Mouse (Mus musculus) bone marrow macrophage, adult 2 months (primary cell): ENCODE data around the gene Six6. TPM values are rescaled to one million over a fixed set of nuclear protein-coding genes. Genes with fewer than 3 reads are reported as not detected.
A peak's percentile ranks its signal among the peaks of the same experiment; 100 is the strongest.

ENCODE experiments used
- H3K27ac ChIP-seq: 2 replicates; pipeline ENCODE4 v1.5.1; 2012; ENCODE audit warnings: low read depth, low read length; ENCODE audit not compliant: insufficient read depth
- H3K4me1 ChIP-seq: 2 replicates; pipeline ENCODE4 v1.6.1; 2012; ENCODE audit warnings: low read length; ENCODE audit not compliant: control insufficient read depth, insufficient read depth
- H3K4me3 ChIP-seq: 2 replicates; pipeline ENCODE4 v1.5.1; 2012; ENCODE audit warnings: mild to moderate bottlenecking, low read length, moderate library complexity; ENCODE audit not compliant: insufficient read depth
- CTCF ChIP-seq: IDR thresholded peaks from 2 replicates; pipeline ENCODE4 v1.5.1; 2012; ENCODE audit warnings: low read depth, mild to moderate bottlenecking, low read length, moderate library complexity
- POLR2A ChIP-seq: IDR thresholded peaks from 2 replicates; pipeline ENCODE4 v1.6.1; 2012; ENCODE audit warnings: mild to moderate bottlenecking, low read depth, low read length, borderline replicate concordance
- polyA plus RNA-seq: library from polyadenylated mRNA; stranded (reverse); fragments of >200 nt; gene quantifications from 2 replicates; pipeline ENCODE4 v1.2.4, GENCODE M21; 2012; ENCODE audit not compliant: missing spikeins, insufficient read depth, insufficient read length

The Six6 gene
- polyA plus RNA-seq, 1 experiment, result not detected

DNA sequence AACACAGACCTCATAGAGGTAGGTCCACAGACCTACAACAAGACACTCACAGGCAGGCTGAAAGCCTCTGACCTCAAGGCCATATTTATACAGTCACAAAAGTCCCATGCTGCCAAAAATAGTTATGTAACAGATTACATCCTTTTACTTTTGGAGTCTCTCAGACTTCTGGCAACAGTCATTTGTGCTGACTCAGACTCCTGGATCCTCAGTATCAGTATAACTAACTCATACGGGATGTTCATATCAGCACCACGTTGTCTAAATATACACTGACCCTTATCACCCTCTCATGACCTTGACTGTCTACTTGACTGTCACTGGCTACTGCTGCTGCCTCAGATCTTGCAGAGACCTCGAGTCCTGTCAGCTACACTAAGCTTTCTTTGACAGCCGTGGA is 15.2 kb downstream of the Six6 start:
- Histone ChIP-seq H3K4me3 (no peak overlapping the region), H3K27ac (no peak overlapping the region), H3K4me1 (peaks cover 2% of the 10 kb centered on the region; the same call in 1 of the 2 replicates)
- TF ChIP-seq CTCF (no peak), POLR2A (no peak)

DNA sequence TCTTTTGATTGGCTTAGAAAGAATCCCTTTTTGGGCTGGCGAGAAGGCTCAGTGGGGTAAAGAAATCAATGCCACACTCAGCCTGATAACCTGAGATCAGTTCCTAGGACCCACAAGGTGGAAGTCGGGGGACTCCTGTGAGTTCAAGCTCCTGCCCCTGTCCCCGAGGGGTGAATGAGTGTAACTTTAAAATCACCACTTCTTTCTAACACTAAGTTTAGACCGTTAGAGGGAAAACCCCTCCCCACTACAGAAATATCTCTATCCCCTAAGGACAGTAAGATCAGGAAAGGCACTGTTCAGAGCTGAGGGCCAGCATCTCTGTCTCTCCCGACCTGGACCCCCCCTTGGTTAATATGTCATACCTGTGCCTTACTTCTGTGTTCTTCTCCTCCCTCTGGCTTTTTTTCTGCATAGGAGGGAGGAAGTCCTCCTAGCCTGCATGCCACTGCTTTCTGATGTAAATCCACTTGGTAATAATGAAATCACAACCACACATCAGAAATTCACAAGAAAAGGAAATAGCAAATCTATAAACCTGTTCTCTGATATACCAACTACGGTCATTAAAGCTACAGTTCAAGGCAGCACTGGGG is 18.2 kb downstream of the Six6 start:
- TF ChIP-seq CTCF (no peak), POLR2A (no peak)
- no peak overlapping the region for H3K27ac ChIP-seq
- peaks cover 2% of the 10 kb centered on the region; the same call in 1 of the 2 replicates for H3K4me1 ChIP-seq
- no peak overlapping the region for H3K4me3 ChIP-seq

DNA sequence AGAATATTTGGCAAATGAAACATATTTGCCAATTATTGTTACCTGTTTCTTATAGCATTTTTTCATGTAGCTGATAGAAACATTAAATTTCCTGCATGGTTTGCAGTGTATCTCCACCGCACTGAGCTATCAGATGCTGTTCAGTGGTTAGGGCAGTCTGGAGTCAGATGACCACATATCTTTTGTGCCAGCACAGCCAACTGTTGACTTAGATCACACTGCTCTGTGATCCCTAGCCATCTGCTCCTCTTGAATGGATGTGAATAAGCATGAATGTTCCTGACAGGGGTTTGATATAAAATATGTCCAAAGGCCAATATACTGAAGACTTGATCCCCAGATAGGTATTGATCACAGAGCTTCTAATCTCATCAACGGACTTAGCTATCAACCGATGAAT is 18.8 kb downstream of the Six6 start:
- Histone ChIP-seq H3K4me1 (peaks cover 2% of the 10 kb centered on the region; the same call in 1 of the 2 replicates), H3K4me3 (no peak overlapping the region), H3K27ac (no peak overlapping the region)
- TF ChIP-seq POLR2A (no peak), CTCF (no peak)

DNA sequence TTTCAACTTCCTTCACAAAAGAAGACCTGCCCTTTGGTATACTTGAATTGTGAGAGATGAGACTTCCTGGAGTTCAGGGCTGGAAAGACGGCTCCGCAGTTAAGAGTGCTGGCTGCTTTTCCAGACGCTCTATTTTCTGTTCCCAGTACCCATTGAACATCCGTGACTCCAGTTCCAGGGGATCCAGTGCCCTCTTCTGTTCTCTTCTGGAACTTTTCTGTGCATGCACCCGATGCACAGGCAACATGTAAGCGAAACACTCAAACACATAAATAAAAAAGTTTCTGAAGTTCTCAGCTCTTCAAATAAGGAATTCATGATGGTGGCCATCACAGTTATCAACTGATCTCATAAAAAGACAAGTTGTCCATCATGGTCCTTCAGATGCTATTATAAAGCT is 23.1 kb downstream of the Six6 start:
- no peaks in the 10 kb centered on the region for H3K4me1 ChIP-seq
- H3K4me3 ChIP-seq, result no peak overlapping the region
- H3K27ac ChIP-seq, result no peak overlapping the region
- TF ChIP-seq CTCF (no peak), POLR2A (no peak)

DNA sequence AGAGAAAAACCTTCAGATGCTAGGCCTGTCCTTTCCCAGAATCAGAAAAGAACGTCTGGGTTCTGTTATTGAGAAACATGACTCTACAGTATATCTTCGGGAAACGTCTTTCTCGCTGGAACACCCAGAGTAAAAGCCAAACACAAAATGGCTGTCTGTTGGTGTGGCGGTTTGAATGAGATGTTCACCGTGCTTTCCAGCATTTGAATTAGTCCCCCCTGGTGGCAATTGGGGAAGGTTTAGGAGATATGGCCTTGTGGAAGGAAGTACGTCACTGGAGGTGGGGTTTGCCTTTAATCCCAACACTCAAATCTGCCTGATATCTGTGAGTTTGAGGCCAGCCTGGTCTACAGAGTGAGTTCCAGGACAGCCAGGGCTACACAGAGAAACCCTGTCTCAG is 27.8 kb downstream of the Six6 start:
- H3K27ac ChIP-seq, result no peak overlapping the region
- H3K4me1 ChIP-seq, result no peaks in the 10 kb centered on the region
- no peak overlapping the region for H3K4me3 ChIP-seq
- no peak for TF ChIP-seq POLR2A
- no peak for TF ChIP-seq CTCF

DNA sequence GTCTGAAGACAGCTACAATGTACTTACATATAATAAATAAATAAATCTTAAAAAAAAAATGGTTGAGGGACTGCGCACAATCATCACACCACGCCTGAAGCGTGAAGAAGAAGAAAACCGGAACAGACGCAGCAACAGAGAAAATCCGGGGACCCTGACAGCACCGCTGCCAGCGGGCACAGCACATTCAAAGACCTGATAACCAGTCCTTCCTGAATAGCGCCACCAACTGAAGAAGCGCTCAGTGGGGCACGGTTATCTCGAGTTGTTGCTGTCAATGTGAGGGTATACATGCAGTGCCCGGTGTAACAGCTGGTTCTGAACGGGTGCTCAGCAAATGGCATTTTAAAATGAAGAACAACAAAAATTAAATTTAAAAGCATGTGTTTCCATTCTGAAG is 30.9 kb downstream of the Six6 start:
- no peak for TF ChIP-seq CTCF
- TF ChIP-seq POLR2A, result no peak

DNA sequence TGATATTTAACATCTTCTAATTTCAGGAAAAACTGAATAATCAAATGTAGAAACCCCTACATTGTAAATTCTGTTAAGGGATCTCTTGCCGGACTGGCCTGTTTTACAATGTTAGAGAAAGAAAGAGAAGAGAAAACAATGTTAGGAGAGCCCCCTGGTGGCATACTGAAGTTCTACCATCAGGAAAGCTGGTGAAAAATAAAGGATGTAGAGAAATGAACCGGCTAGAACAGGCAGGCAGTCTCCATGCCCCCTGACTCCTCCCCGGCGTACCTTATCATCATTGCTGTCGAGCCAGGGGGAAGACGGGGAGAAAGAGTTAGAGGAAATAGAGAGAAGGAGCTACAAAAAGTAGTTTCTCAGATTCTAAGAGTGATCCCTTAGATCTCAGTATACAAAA is 33.5 kb downstream of the Six6 start:
- Histone ChIP-seq H3K4me1 (no peaks in the 10 kb centered on the region), H3K4me3 (no peak overlapping the region), H3K27ac (no peak overlapping the region)
- TF ChIP-seq POLR2A (no peak), CTCF (no peak)

More for the DNA sequence above, 30.9 kb downstream of the Six6 start:
- no peaks in the 10 kb centered on the region for H3K4me1 ChIP-seq
- H3K4me3 ChIP-seq, result no peak overlapping the region
- no peak overlapping the region for H3K27ac ChIP-seq

DNA sequence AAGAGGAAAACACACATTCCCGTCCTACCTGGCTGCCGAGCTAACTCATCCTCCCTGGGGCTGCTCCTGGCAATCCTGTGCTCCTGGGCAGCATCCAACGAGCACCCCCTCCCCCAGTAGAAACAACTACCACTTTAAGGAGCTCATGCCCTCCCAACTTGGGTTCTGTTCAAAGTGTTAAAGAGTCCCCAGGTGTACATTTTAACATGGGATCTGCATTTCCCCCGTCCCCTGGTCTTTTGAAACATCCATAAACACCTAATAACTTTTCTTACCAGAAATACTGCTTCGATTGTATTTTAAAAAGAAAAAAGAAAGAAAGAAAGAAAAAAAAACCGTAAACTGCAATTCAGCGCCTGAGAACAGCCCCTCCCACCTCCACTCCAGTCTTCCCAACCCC is 36.5 kb downstream of the Six6 start:
- Histone ChIP-seq H3K4me1 (no peaks in the 10 kb centered on the region), H3K27ac (no peak overlapping the region), H3K4me3 (no peak overlapping the region)
- TF ChIP-seq CTCF, result no peak
- no peak for TF ChIP-seq POLR2A

DNA sequence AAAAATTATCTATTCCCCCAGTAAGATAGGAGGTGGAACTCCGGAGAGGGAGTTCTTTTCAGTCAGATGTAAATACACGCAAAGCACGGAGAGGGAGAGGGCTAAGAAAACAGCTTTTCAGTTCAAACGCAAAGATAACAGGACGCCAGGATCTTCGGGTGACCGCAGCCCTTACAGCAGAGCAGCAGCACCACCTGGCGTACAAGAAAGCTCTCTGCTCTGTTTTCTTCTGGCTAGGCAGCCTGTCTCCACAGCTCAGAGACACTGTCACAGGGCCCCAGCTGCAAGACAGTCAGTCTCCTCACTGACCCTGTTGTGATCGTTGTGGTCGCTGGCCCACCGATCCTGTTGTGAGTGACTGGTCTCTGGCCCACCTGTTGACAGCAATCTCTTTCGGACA is 37.0 kb downstream of the Six6 start:
- Histone ChIP-seq H3K4me1 (no peaks in the 10 kb centered on the region), H3K27ac (no peak overlapping the region), H3K4me3 (no peak overlapping the region)
- TF ChIP-seq CTCF (0 out of 2 replicates have a peak, but pooled peaks have one; percentile 42), POLR2A (no peak)

DNA sequence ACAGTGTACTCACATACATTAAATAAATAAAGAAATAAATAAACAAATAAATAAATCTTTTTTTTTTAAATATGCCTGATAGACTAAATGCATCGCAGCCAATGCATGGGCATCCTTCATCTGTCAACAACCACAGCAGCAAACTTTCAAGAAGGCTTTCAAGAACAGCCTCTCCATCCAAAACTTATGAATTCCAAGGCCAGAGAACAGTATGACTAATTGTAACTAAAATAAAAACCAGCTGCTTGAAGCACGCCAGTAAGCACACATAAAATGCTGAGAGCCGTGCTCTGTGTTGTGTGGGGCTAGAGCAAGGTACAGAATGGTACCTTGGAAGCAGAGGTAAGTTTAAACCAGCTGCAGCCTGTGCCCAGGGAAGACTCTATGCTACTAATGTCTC is 38.2 kb downstream of the Six6 start:
- H3K4me3 ChIP-seq, result no peak overlapping the region
- H3K27ac ChIP-seq, result no peak overlapping the region
- H3K4me1 ChIP-seq, result no peaks in the 10 kb centered on the region
- TF ChIP-seq CTCF (no peak), POLR2A (no peak)
